ENCODE assay signal across 8 mouse cellular contexts in the genomic region with DNA sequence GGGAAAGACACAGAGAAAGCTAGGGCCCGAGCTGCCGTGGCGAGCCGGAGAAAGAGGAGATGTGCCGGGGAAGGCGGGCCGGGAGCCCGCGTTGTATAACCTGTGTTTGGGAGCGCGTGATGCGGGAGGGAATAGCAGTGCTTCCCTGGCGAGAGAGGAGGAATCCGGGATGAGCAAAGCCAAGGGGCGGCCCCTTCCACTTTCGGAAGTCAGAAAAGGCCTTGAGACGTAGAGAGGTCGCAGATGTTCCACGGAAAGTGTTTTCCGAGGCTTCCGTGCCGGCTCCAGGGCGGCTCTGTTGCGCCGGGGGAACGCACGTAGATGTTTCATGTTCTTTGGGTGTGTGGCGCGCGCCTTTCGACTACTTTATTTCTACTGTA. TPM values are rescaled to one million over a fixed set of nuclear protein-coding genes. Genes with fewer than 3 reads are reported as not detected.
DNase-seq lines count a peak whose midpoint lies in the region; ATAC-seq lines count a peak whose summit lies in the region.

No protein-coding gene starts in this region.

- peaks cover 6 to 33% of the 10 kb centered on the region in 2 experiments for H3K4me1 ChIP-seq in heart, embryonic 14.5 days (ENCODE audit: control insufficient read depth in 2 of 2, insufficient read depth in 2 of 2, low read length in 2 of 2)
- peaks cover 17% of the 10 kb centered on the region for H3K4me1 ChIP-seq in forebrain, embryonic 14.5 days (ENCODE audit: control insufficient read depth, insufficient read depth, low read length)
- peaks cover 33% of the 10 kb centered on the region for H3K4me1 ChIP-seq in midbrain, embryonic 10.5 days

- no peak for DNase-seq in heart, postnatal 25 days (ENCODE audit: low spot score)
- DNase-seq in MN1 (ENCODE audit: low spot score) = peak; percentile 62
- DNase-seq in forebrain, embryonic 14.5 days (ENCODE audit: low spot score) = peak; percentile 41
- DNase-seq in kidney, postnatal 25 days = peak; percentile 65 to 78
- DNase-seq in midbrain, embryonic 10.5 days (ENCODE audit: low spot score) = no peak
- DNase-seq in embryo, embryonic 11 days = no peak
- DNase-seq in left cerebral cortex, postnatal 36 days (ENCODE audit: low spot score in 2 of 2) = no peak

- WGBS in heart, embryonic 14.5 days = under 1% methylated on average over 31 of the region's 31 CpGs
- WGBS in forebrain, embryonic 14.5 days = under 1% methylated on average over 31 of the region's 31 CpGs
- WGBS in midbrain, embryonic 10.5 days = under 1% methylated on average over 31 of the region's 31 CpGs

- intact Hi-C loops in heart, postnatal 25 days (cut with DNase I) = loop anchor here (5.0 kb wide), 3 partner anchors 93 to 468 kb away; a partner anchor contains a TSS
- intact Hi-C loops in left cerebral cortex, postnatal 36 days (cut with DNase I) = loop anchor here (10.0 kb wide), 2 partner anchors 90 to 330 kb away; a partner anchor contains a TSS

- H3K27me3 ChIP-seq in heart, embryonic 14.5 days (ENCODE audit: control insufficient read depth, insufficient read depth, low read length) = no peaks in the 10 kb centered on the region
- H3K27me3 ChIP-seq in forebrain, embryonic 14.5 days (replicated peaks; ENCODE audit: control insufficient read depth, insufficient read depth, low read length) = no peaks in the 10 kb centered on the region
- H3K27me3 ChIP-seq in midbrain, embryonic 10.5 days (ENCODE audit: low read depth, poor library complexity, severe bottlenecking) = no peaks in the 10 kb centered on the region

- peaks cover 10% of the 10 kb centered on the region; the same call in 1 of the 2 replicates for H3K36me3 ChIP-seq in heart, embryonic 14.5 days (ENCODE audit: control insufficient read depth, insufficient read depth, low read length)
- H3K36me3 ChIP-seq in forebrain, embryonic 14.5 days (ENCODE audit: control insufficient read depth, insufficient read depth, low read length) = no peaks in the 10 kb centered on the region
- peaks cover 25% of the 10 kb centered on the region for H3K36me3 ChIP-seq in midbrain, embryonic 10.5 days

- peak overlapping the region; percentile 84 for H3K4me2 ChIP-seq in heart, embryonic 14.5 days (ENCODE audit: low read length)
- H3K4me2 ChIP-seq in forebrain, embryonic 14.5 days (ENCODE audit: low read length) = peak overlapping the region; percentile 90

- peak overlapping the region; percentile 85 for H3K9ac ChIP-seq in heart, embryonic 14.5 days (ENCODE audit: low read length)
- peak overlapping the region; percentile 90 for H3K9ac ChIP-seq in forebrain, embryonic 14.5 days (ENCODE audit: low read length)

- H3K4me3 ChIP-seq in heart, embryonic 14.5 days (ENCODE audit: control insufficient read depth in 1 of 2, insufficient read depth in 1 of 2, low read depth in 1 of 2, low read length in 2 of 2) = peak overlapping the region; percentile 76 to 77
- peak overlapping the region; percentile 83 for H3K4me3 ChIP-seq in forebrain, embryonic 14.5 days (ENCODE audit: low read depth, low read length)
- peak overlapping the region; percentile 94 for H3K4me3 ChIP-seq in midbrain, embryonic 10.5 days

- peak; percentile 22; the same call in 1 of the 2 replicates for ATAC-seq in heart, embryonic 14.5 days (ENCODE audit: insufficient number of reproducible peaks, insufficient read depth, low FRiP score, low read depth)
- peak; percentile 47 for ATAC-seq in forebrain, embryonic 14.5 days

- H3K27ac ChIP-seq in heart, embryonic 14.5 days (replicated peaks in 1 of 2; ENCODE audit: control insufficient read depth in 1 of 2, insufficient read depth in 1 of 2, low read depth in 2 of 2, low read length in 2 of 2) = peak overlapping the region; percentile 92 to 95
- peak overlapping the region; percentile 88 for H3K27ac ChIP-seq in forebrain, embryonic 14.5 days (ENCODE audit: low read depth, low read length)
- H3K27ac ChIP-seq in midbrain, embryonic 10.5 days (replicated peaks) = peak overlapping the region; percentile 96

- no peaks in the 10 kb centered on the region for H3K9me3 ChIP-seq in heart, embryonic 14.5 days (ENCODE audit: control insufficient read depth, low read length)
- H3K9me3 ChIP-seq in forebrain, embryonic 14.5 days (replicated peaks; ENCODE audit: control insufficient read depth, low read length) = no peaks in the 10 kb centered on the region
- no peaks in the 10 kb centered on the region for H3K9me3 ChIP-seq in midbrain, embryonic 10.5 days (replicated peaks)

RNA-seq across cellular contexts. Expression of a gene that starts 0.5 kb away (rescaled TPM):
- 61.6 and 62.2 TPM in 2 replicates for polyA plus RNA-seq in heart, embryonic 14.5 days (2014; fragmentation: Nextera tagmentation; extraction: Ambion mirVana)
- total RNA-seq in heart, postnatal 25 days (2021) = 10 to 100 TPM; 28.0 to 28.2 TPM
- 49.4 and 69.1 TPM in 2 replicates for polyA plus RNA-seq in forebrain, embryonic 14.5 days (2014; fragmentation: Nextera tagmentation; extraction: Ambion mirVana)
- 92.2 and 108 TPM in 2 replicates for polyA plus RNA-seq in midbrain, embryonic 10.5 days (2016; fragmentation: Nextera tagmentation; extraction: Ambion mirVana)
- 10 to 100 TPM; 50.8 to 72.3 TPM for total RNA-seq in left cerebral cortex, postnatal 36 days (2021)

RNA-seq across cellular contexts. Expression of a gene that starts 45.3 kb away (rescaled TPM):
- polyA plus RNA-seq in heart, embryonic 14.5 days (2014; fragmentation: Nextera tagmentation; extraction: Ambion mirVana) = 0.12 and 0.55 TPM in 2 replicates
- under 1 TPM in 1 of 2 experiments, not detected in 1; 0.39 TPM for total RNA-seq in heart, postnatal 25 days (2021)
- not detected in 2 replicates for polyA plus RNA-seq in forebrain, embryonic 14.5 days (2014; fragmentation: Nextera tagmentation; extraction: Ambion mirVana)
- polyA plus RNA-seq in midbrain, embryonic 10.5 days (2016; fragmentation: Nextera tagmentation; extraction: Ambion mirVana) = 0.20 and 0.47 TPM in 2 replicates
- not detected for total RNA-seq in left cerebral cortex, postnatal 36 days (2021)

Comparison
In these comparisons a context has a peak if more than half of its experiments do, and no peak if none do; other contexts are left out.
1. DNase-seq: peak in MN1 (single experiment), forebrain, embryonic 14.5 days (single experiment) and kidney, postnatal 25 days (2 of 2); none in heart, postnatal 25 days (single experiment), midbrain, embryonic 10.5 days (single experiment), embryo, embryonic 11 days (single experiment) and left cerebral cortex, postnatal 36 days (0 of 2).
2. Peak in every context shown above with its lines, with median percentiles within 50 percentile points of each other: H3K27ac ChIP-seq and H3K4me3 ChIP-seq.